Mouse (Mus musculus): Measurements from ENCODE around the gene Shtn1.

DNA sequence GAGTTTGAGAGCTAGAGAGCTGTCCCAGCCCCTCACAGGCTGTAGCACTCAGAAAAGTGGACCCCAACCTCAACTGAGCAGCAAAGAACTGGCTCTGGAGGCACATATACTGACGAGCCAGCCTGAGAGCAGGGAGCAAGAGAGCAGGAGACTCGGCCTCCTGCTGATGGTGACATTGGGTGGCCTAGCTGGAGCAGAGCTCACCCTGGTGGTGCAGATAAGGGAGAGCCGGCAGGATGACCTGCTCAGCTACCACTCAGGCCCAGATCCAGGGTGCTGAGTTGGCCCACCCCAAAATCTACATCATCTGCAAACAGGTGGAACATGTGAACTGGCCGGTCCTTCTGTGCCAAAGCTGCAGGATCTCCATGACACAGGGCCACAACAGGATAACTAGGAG lies 8.4 kb upstream of the Shtn1 start:
- no peak for TF ChIP-seq GATA1 (IDR thresholded peaks at IDR 0.05; ENCODE audit: borderline replicate concordance, low read length)
- no peak for TF ChIP-seq FLI1 (IDR thresholded peaks at IDR 0.05; ENCODE audit: low read length)
